Mouse (Mus musculus) 416B (cell line): ENCODE measurements around the gene Ctsl.
A peak's percentile ranks its signal among the peaks of the same experiment; 100 is the strongest.

Experiments used
- DNase-seq: peaks from one replicate; pipeline ENCODE4 v3.0.0; 2011; ENCODE audit warnings: low read depth

The Ctsl gene

DNA sequence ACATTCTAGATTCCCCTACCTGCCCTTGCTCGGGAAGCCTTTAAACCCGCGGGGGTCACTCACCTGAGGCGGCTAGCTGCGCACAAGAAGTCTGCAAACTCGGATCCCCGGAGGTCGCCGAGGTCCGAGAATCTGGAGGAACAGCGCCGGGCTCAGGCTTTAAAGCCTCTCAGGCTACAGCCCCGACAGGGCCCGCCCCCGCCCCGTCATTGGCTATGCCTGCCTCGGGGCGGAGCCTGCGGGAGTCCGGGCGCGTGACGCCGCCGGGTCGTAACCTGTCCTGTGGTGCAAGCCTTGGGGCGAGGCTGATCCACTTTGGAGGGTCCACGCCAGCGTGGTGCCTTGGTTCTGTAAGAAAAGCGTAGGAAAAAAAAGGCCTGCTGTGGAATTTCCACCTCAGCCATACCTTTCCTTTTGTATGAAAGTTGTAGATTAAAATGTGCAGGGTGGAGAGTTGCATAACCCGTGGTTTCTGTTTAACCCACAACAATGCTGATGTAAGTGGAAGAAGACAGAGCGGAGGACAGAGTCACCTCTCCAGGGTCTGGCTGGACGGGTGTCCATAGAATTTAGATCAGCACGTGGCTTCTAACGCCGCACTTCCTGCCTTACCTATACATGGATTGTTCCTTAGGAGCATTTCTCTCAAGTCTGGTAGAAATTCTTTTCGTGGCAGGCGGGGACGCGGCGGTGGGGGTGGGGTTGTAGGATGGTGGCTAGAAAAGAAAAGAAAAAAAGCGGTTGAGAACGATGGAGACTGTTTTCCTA lies at the start of gene Ctsl:
Gene Ctsl (minus strand): TSS at position 718 of the 768 bp plus-strand sequence.
- DNase-seq = peak; percentile 79

DNA sequence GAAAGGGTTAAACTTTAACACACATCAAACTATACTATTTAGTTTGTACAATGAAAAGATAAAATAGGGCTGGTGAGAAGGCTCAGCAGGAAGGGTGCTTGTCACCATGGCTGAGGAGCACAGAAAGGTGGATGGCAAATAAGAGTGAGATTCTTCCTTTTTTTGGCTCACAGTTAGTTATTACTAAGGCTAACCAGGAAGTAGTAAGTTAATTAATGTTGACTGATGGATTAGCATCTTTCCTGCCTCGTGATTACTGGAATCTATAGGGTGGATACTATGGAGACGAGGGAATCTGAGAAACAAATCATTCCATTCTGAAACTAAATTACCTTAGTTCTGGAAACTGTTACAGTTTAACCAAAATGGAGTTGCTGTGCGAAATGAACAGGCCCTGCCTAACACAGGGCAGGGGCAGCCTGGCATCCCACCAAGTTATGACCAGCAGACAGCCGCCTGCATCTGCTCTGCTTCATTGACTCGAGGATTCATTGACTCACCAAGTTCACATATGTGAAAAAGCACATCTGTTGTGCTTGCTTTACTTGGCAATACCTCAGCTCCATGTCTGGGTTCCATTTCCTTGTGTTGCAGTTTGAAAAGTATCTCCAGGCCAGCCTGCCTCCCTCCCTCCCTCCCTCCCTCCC lies 46.4 kb upstream of the Ctsl start:
- DNase-seq = no peak

DNA sequence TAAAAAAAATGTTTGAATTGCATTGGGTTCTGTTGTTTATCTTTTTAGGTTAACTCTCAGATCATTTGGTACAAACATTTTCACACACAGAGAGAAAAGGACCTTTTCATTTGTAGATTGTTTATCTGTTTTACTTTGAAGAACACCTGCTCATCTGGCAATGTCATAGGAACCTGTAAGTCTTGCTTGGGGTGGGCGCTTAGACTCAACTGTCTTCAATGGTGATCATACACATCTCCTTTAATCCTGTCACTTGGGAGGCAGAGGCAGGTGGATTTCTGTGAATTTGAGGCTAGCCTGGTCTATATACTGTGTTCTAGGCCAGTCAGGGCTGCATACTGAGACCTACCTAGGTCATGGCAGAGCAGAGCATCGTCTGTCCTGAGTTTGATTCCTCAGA lies 45.0 kb upstream of the Ctsl start:
- DNase-seq = no peak

DNA sequence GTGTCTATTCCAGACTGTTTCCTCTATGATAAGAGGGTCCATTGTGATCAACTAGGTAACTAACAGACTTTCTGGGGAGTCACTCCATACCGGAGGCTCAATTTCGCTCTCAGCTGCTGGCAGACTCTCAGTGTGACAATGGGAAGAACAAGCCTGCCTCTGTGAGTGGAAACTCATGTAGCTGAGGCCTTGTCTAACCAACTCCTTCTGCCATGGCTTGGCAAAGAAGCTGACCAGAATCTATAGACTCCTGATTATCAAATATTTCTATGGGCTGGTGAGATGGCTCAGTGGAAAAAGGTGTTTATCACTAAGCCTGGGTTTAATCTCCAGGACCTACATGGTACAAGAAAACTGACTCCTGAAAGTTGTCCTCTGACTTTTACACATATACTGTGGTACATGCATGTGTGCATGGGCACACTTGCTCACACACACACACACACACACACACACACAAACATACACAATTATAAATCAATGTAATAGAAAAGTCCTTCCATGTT lies 42.1 kb upstream of the Ctsl start:
- DNase-seq = no peak

DNA sequence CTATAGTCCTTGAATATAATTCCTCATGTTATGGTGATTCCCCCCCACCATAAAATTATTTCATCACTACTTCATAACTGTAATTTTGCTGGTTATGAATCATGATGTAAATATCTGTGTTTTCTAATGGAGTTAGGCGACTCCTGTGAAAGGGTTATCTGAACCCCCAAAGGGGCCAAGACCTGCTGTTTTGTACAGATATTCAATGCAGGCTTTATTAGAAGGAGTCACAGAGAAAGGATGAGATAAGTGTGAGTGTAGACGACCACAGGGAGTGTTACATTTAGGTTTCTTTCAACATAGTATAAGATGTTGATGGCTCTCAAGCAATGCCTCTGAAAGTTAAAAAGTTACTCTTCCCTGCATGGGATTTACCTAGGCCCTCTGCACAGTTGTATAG lies 40.6 kb upstream of the Ctsl start:
- no peak for DNase-seq

DNA sequence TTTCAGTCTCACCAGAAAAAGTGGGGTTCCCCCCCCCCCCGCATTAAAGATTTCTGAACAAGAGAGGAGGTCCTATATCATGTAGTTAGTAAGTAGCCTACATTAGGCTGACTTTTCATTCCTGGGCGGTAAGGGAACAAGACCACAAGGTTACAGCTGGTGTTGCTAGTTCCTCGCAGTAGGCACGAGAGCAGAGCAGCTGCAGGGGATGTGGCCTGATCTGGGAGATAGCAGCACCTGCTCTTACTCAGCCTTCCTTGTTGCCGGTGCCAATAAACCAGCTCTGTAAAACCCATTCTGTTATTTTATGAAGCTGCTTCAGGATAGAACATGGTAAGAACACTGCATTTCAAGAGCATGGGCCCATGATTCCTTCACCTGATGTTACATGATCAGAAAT lies 39.9 kb upstream of the Ctsl start:
- peak; percentile 59 for DNase-seq

DNA sequence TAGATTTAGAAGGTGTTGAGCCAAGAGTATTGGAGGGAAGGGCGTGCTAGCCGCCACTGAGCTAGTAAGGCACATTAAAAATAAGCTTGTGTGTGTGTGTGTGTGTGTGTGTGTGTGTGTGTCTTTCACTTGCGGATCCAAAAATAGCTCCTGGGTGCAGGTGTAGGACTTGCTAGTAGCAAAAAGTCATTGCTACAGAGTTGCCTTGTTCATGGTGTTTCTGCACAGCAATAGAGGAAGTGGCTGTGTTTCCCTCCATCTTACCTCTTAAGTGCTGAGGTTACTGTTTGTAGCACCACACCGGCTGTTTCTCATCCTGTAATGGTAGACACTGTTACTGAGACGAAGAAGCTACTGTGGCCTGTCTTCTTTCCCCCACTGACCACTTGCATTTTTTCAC lies 37.3 kb upstream of the Ctsl start:
- DNase-seq = peak; percentile 39

DNA sequence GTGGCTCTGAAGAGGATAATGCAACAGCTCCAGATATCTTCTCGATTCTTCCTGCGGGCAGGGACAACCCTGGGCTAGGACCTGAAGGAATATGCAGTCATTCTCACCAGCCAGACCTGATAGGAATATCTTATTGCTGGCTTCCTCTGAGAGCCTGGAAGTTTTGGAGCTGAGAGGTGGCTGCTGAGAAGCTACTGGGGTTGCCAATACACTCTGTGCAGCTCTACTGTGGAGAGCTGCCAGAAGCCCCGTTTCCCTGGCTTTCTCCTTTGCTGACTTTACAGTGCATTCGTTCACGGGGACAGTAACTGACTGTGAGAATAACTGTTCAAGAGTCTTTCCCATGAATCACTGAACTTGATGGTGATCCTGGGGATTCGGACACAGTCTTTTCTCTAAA lies 34.9 kb upstream of the Ctsl start:
- DNase-seq = no peak

DNA sequence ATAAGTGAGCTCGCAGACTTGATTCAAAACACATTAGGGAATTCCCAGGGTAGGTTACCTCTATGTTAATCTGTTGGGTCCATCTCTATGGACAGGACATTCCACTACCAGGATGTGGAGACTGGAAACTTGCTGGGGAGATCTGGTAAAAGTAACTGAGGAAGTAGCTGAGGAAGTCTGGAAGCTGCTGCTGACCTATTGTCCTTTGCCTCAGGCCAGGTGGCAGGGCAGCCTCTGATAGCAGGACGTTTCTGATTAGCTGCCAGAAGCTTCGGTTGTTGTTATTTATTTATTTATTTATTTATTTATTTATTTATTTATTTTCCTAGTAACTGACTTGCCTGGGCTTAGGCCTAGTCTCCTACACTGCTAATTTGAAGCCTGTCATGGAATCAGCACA lies 32.8 kb upstream of the Ctsl start:
- DNase-seq = no peak

DNA sequence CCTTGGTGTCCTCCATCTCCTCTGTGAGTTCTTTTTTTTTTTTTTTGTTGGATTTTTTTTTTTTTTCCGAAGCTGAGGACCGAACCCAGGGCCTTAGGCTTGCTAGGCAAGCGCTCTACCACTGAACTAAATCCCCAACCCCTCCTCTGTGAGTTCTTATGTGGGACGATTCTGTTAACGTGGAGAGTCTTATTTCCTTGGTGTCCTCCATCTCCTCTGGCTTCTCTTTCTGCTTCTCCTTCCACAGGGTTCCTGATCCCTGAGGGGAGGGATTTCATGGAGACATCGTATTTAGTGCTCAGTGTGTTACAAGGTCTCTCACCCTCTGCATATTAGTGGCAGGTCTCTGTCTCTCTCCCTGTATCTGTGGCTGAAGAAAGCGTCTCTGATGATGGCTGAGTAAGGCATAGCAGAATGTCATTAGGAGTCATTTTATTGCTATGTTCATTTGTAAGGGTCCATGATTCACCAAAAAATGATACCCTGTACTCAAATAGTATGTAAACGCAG lies 32.3 kb upstream of the Ctsl start:
- DNase-seq = no peak

DNA sequence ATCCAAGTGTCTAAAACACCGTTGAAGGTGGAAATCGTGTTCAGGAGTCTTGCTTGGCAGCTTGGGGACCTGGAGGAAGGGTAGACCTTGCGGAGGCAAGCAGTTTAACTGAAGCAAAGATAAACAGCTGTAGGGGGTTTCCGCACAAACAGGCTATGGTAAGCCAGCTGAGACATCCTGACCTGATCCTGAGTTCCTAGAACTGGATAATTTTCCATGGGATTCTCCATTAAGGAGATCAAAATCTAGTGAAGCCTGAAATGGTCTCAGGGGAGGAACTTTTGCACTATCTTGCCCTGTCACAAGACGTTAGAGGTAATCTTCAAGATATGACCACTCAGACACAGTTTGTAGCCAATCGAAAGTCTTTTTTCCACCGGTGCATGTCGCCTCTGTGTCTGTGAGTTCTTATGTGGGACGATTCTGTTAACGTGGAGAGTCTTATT lies 31.8 kb upstream of the Ctsl start:
- no peak for DNase-seq

DNA sequence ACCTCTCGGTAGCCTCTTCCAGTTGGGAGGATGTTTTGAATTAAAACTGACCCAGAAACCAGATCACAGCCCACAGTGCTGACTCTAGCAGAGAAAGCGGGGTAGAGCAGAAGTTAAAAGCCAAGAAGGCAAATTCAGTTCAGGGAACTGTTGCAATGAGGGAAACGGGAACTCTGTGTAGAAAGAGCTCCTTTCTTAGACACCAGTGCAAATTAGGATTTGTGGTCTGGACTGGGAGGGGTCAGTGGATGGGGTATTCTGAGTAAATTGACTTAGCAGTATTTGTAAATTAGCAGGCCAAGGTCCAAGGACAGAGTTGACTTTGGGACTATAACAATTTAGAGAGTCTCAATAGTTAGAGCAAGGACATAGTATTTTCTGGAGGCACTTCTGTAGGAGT lies 31.3 kb upstream of the Ctsl start:
- DNase-seq = peak; percentile 25

DNA sequence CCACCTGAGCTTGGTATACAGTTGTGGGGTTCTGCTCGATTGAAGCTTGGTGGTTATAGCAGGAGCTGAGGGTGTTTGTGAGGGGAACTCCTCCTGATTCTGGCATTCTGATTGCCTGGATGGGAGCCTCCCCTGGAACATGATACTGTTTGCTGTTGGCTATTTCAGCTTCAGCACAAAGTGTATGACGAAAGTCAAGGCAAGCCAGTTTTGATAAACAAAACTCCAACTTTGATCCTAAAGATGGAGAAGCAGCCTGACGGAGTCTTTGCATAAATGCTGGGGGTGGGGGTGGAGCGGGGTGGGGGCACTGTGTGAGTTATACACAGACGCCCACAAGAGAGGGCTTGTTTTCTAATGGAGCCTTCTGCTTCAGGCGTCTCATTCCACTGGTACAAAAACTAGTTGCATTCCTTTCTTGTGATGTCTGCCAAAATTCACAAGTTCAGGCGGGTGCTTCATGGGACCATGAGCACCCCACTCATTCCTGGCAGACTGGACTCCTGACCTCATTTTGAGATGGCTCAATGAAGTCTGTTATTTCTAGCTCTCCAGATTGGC lies 30.2 kb upstream of the Ctsl start:
- DNase-seq = no peak

DNA sequence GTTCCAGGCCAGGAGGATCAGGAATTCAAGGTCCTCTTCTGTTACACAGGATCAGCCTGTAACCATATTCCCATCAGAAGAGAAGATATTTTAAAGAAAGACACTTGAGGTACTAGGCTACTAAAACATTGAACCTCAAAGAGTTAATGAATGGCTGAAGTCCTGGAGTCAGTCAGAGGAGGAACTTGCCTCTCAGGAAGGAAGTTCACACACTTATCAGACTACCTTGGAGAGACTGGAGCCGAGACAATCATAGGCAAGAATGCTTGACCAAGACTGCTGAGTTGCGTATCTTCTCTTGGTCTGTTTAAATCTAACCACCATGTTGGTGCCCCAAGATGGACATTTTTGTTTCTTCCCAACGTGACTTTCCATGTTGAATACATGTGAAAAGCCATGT lies 29.2 kb upstream of the Ctsl start:
- no peak for DNase-seq

DNA sequence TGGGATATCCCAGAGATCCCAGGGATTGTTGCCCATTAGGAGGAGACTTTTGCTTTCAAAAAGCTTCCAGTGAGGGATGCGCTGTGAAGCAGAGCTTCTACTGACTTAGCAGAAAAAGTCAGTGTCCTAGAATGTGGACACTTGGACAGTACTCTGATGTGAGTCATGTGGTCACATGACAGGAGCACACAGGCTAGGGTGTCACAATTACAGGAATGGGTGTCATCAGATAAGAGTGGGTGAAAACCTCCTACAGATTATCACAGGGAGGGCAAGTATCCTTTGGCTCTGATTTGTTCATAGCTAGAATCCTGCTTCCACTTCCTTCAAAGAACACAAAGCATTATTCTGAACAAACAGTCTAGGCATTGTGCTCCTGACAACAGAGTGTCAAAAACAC lies 27.4 kb upstream of the Ctsl start:
- DNase-seq = peak; percentile 63

DNA sequence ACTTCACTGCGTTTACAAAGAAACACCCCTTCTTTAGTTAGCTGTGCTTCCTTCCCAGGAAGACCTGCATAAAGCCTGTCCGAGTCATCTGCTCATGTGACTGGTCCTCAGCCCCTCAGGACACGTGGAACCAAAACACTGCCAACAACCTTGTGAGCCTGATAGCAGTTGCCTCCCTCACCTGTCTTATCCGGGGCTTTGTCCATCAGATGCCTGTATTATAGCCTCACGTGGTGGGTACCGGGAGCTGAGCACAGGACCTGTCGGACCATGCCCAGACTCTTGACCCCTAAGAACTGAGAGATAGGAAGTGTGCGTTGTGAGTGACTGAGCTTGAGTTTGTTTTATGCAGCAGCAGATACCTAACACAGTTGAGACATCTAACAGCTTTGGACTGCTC lies 26.3 kb upstream of the Ctsl start:
- DNase-seq = no peak

DNA sequence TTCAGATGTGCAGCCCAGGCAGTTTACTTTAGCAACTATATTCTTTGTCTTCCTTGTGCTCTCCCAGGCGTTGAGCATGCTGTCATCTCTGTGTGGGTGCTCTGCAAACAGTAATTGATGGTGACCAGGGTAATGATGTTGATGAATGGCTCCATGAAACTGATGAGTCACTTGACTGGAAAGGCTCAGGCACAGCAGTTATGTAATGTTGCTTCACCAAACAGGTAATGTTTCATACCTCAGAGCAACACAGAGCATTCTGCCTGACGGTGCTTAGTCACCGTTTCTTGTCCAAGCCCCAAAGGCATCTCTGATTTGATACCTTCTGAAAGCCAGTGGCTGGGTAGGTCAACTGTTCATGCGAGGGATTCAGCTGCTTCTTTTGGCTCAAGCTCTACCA lies 17.7 kb upstream of the Ctsl start:
- DNase-seq = no peak

DNA sequence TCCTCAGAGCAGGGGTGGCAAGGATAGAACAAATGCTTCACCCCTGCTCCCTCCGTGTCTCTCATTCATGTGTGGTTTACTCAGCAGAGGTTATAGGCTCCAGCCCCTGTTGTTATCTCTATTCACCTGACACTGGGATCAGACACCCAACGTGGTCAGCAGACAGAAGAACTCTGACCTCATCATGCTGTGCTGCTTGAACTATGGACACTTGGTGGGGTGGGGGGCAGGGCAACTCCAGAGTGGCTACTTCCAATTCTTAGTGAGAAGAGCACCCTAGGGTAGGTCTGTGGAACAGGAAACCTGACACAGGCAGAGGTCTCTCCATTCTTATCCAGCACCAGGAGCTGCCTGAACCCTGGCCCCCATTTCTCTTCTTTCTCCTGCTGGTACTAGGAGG lies 15.4 kb upstream of the Ctsl start:
- DNase-seq = no peak

DNA sequence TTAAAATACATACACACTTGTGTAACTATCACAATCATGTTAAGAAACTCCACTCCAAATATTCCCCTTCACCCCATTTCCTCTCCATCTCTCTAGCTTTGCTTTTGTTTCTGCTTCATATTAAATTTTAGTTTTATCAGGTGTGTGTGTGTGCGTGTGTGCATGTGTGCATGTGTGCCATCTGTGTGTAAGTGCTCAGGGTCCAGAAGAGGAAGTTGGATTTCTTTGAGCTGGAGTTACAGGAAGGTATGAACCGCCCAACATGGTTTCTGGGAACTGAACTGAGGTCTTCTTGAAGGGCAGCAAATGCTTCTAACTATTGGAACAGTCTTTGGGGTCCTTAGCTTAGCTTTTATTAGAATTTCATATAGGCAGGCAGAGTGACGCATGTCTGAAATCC lies 14.2 kb upstream of the Ctsl start:
- no peak for DNase-seq

DNA sequence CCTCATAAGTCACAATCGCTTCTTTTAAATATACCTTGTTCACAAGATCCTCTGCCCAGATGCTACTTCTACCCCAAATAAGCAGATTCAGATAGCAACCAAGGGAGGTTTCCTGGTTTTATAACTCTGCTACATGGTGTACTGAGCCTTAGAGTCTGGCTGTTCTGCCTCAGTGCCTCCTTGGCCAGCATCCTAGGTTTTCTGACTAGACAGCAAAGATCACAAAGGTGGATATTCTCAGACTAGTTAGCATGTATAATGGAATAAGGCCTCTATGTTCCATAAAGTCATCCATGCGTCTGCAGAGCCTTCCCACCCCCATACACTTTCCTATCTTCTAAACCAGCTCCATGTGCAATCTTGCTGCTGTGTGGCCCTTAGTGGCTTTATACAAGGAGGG lies 9.6 kb upstream of the Ctsl start:
- DNase-seq = no peak

DNA sequence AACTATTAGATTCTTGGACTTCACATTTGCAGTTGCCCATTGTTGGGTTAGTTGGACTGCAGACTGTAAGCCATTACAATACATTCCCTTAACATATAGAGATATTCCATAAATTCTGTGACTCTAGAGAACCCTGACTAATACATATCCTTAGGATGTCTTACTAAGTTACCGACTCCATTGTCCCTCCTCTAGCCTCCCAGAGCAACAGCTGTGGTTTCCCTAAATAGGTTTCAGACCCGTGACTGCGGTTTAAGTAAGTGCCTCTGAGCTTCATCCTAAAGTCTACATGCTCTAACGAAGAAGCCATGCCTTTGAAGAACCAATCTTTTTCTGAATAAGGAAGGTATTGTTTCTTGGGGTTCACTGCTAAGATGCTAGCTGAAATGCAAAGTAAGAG lies 7.9 kb upstream of the Ctsl start:
- DNase-seq = no peak

DNA sequence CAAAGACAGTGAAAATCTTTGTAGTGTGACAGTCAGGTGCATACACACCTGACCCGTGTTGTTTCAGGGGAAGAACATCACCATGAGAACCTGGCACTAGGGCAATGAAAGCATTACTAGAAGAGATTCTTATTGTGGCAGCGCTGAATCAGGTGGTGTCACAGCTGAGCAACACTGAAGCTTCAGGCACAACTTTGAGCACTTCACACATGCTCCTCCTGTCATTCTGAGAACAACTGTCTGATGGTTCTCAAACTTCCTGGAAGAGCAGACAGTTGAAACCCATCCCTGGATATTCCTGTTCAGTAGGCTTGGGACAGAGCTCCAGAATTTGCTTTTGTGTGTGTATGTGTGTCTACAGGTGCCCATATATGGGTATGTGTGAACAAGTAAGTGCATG lies 5.8 kb upstream of the Ctsl start:
- no peak for DNase-seq

DNA sequence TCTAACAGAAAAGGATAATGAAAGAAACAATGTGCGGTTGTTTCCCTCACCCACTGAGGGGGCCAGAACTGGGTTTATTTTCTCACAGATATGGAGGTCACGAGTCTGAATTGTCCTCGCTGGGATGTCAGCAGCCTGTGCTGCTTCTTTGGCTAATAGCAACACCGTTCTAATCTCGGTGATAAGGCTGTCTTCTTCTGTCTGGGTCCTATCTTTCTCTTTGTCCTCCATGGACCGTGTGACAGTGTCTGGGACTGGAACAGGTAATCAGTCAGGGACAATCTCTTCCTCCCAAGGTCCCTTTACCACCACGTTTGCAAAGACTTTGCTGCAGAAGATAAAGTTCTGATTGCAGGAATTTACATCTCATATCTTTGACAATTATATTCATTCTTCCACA lies 4.5 kb upstream of the Ctsl start:
- no peak for DNase-seq
